Mouse (Mus musculus) neural tube, embryonic 10.5 days (tissue): ENCODE data around the gene Casp8.
"Not testable (repeated sequence)": the region's sequence is repeated elsewhere in the genome, so short reads cannot be mapped to it uniquely, and the experiment has no call there.

ENCODE experiments used
- DNase-seq: peaks from one replicate; pipeline ENCODE4 v3.0.0-alpha.2; 2017; ENCODE audit warnings: low spot score; ENCODE audit errors: extremely low spot score

Casp8 gene

GRCm38 (mm10) chr1:58892386-58892785, 97.2 kb downstream of the Casp8 start:
- not testable (repeated sequence) for DNase-seq
